Mouse (Mus musculus): ENCODE measurements around the gene Sstr2.
A peak's percentile ranks its signal among the peaks of the same experiment; 100 is the strongest.

GRCm38 (mm10) chr11:113627785-113628184, 8.6 kb downstream of the Sstr2 start:
- TF ChIP-seq CTCF (IDR thresholded peaks at IDR 0.05; ENCODE audit: borderline replicate concordance, insufficient read depth, low read depth, low read length) = peak; percentile 26; the same call in 1 of the 2 replicates
- TF ChIP-seq POLR2A (IDR thresholded peaks at IDR 0.05; ENCODE audit: borderline replicate concordance, insufficient read depth, low read length) = no peak
